Mouse (Mus musculus): ENCODE measurements around the gene Rpl27a. TPM values are rescaled to one million over a fixed set of nuclear protein-coding genes. Genes with fewer than 3 reads are reported as not detected.
A peak's percentile ranks its signal among the peaks of the same experiment; 100 is the strongest.

Rpl27a gene
- polyA plus RNA-seq, 1 experiment from 2014 or later = 134 TPM

- peak; percentile 38; the same call in 1 of the 2 replicates for ATAC-seq (ENCODE audit: low read depth)
- H3K4me3 ChIP-seq (ENCODE audit: low read length) = no peak overlapping the region
- 9% methylated on average over 8 of the region's 8 CpGs for WGBS
- H3K27ac ChIP-seq (ENCODE audit: low read length) = no peak overlapping the region
- no peaks in the 10 kb centered on the region for H3K9me3 ChIP-seq (ENCODE audit: control insufficient read depth, low read length)
- no peaks in the 10 kb centered on the region for H3K27me3 ChIP-seq (ENCODE audit: control insufficient read depth, insufficient read depth, low read depth, low read length)
- H3K4me2 ChIP-seq (ENCODE audit: low read depth, low read length) = no peak overlapping the region
- H3K4me1 ChIP-seq (replicated peaks; ENCODE audit: control insufficient read depth, insufficient read depth, low read length) = no peaks in the 10 kb centered on the region
- no peak overlapping the region for H3K9ac ChIP-seq (ENCODE audit: low read length)
- no peaks in the 10 kb centered on the region for H3K36me3 ChIP-seq (ENCODE audit: control insufficient read depth, insufficient read depth, low read length)
Observed at GRCm38 (mm10) chr7:109507119-109507518, 11.8 kb upstream of the Rpl27a start.

- 45% methylated on average over 9 of the region's 9 CpGs for WGBS
- ATAC-seq (ENCODE audit: low read depth) = no peak
- H3K36me3 ChIP-seq (ENCODE audit: control insufficient read depth, insufficient read depth, low read length) = no peaks in the 10 kb centered on the region
- no peaks in the 10 kb centered on the region for H3K4me1 ChIP-seq (replicated peaks; ENCODE audit: control insufficient read depth, insufficient read depth, low read length)
- H3K27me3 ChIP-seq (ENCODE audit: control insufficient read depth, insufficient read depth, low read depth, low read length) = no peaks in the 10 kb centered on the region
- H3K9me3 ChIP-seq (ENCODE audit: control insufficient read depth, low read length) = no peaks in the 10 kb centered on the region
- no peak overlapping the region for H3K27ac ChIP-seq (ENCODE audit: low read length)
- H3K4me2 ChIP-seq (ENCODE audit: low read depth, low read length) = no peak overlapping the region
- no peak overlapping the region for H3K4me3 ChIP-seq (ENCODE audit: low read length)
- no peak overlapping the region for H3K9ac ChIP-seq (ENCODE audit: low read length)
Observed at GRCm38 (mm10) chr7:109507572-109507971, 11.4 kb upstream of the Rpl27a start.

- no peaks in the 10 kb centered on the region for H3K27me3 ChIP-seq (ENCODE audit: control insufficient read depth, insufficient read depth, low read depth, low read length)
- H3K27ac ChIP-seq (ENCODE audit: low read length) = no peak within 1 kb of the TSS
- H3K9me3 ChIP-seq (ENCODE audit: control insufficient read depth, low read length) = no peaks in the 10 kb centered on the region
- no peak for ATAC-seq (ENCODE audit: low read depth)
- H3K4me2 ChIP-seq (ENCODE audit: low read depth, low read length) = no peak within 1 kb of the TSS
- H3K36me3 ChIP-seq (ENCODE audit: control insufficient read depth, insufficient read depth, low read length) = no peaks in the 10 kb centered on the region
- H3K9ac ChIP-seq (ENCODE audit: low read length) = no peak within 1 kb of the TSS
- no peak within 1 kb of the TSS for H3K4me3 ChIP-seq (ENCODE audit: low read length)
- WGBS = 81% methylated on average over 4 of the region's 4 CpGs
- no peaks in the 10 kb centered on the region for H3K4me1 ChIP-seq (replicated peaks; ENCODE audit: control insufficient read depth, insufficient read depth, low read length)
Observed at GRCm38 (mm10) chr7:109508034-109508433, 10.9 kb upstream of the Rpl27a start, which contains the start of gene Trim66. Gene Trim66, minus strand, starts transcription at chr7:109508134.

- ATAC-seq (ENCODE audit: low read depth) = no peak
- whole genome bisulfite sequencing = 66% methylated on average over 2 of the region's 2 CpGs
- H3K4me3 ChIP-seq (ENCODE audit: low read length) = no peak overlapping the region
Observed at GRCm38 (mm10) chr7:109510799-109511198, 8.1 kb upstream of the Rpl27a start.

GRCm38 (mm10) chr7:109511838-109512237 lies 7.1 kb upstream of the Rpl27a start:
- H3K4me2 ChIP-seq (ENCODE audit: low read depth, low read length) = no peak overlapping the region
- 83% methylated on average over 3 of the region's 3 CpGs for WGBS
- H3K4me1 ChIP-seq (replicated peaks; ENCODE audit: control insufficient read depth, insufficient read depth, low read length) = no peaks in the 10 kb centered on the region
- no peak overlapping the region for H3K9ac ChIP-seq (ENCODE audit: low read length)
- ATAC-seq (ENCODE audit: low read depth) = no peak
- H3K9me3 ChIP-seq (ENCODE audit: control insufficient read depth, low read length) = no peaks in the 10 kb centered on the region
- H3K4me3 ChIP-seq (ENCODE audit: low read length) = no peak overlapping the region
- no peaks in the 10 kb centered on the region for H3K36me3 ChIP-seq (ENCODE audit: control insufficient read depth, insufficient read depth, low read length)
- H3K27ac ChIP-seq (ENCODE audit: low read length) = no peak overlapping the region
- no peaks in the 10 kb centered on the region for H3K27me3 ChIP-seq (ENCODE audit: control insufficient read depth, insufficient read depth, low read depth, low read length)

More at GRCm38 (mm10) chr7:109510799-109511198, 8.1 kb upstream of the Rpl27a start:
- Histone ChIP-seq H3K36me3 (ENCODE audit: control insufficient read depth, insufficient read depth, low read length) (no peaks in the 10 kb centered on the region), H3K9me3 (ENCODE audit: control insufficient read depth, low read length) (no peaks in the 10 kb centered on the region), H3K27me3 (ENCODE audit: control insufficient read depth, insufficient read depth, low read depth, low read length) (no peaks in the 10 kb centered on the region), H3K9ac (ENCODE audit: low read length) (no peak overlapping the region), H3K4me2 (ENCODE audit: low read depth, low read length) (no peak overlapping the region), H3K4me1 (replicated peaks; ENCODE audit: control insufficient read depth, insufficient read depth, low read length) (no peaks in the 10 kb centered on the region), H3K27ac (ENCODE audit: low read length) (no peak overlapping the region)

DNA sequence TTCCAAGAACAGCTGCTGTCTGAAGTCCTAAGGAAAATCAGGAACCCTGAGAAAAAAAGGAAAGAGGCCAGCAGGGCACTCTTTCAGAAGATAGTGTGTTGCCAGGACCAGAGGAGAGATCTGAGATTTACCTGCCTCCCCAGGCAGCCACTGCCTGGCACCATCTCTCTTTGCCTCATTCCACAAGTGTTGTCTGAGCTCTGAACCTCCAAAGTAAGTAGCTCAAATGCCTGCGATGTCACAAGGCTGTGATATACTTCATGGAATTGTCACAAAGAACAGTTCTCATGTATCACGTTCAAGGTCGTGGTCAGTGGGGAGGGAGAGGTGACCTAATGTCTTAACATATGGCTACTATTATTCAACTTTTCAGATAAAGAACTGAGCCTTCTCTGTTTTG lies 2.4 kb upstream of the Rpl27a start:
- no peak for ATAC-seq (ENCODE audit: low read depth)
- Histone ChIP-seq H3K9ac (ENCODE audit: low read length) (no peak overlapping the region), H3K27me3 (ENCODE audit: control insufficient read depth, insufficient read depth, low read depth, low read length) (no peaks in the 10 kb centered on the region), H3K9me3 (ENCODE audit: control insufficient read depth, low read length) (no peaks in the 10 kb centered on the region), H3K27ac (ENCODE audit: low read length) (no peak overlapping the region), H3K4me1 (replicated peaks; ENCODE audit: control insufficient read depth, insufficient read depth, low read length) (peaks cover 19% of the 10 kb centered on the region), H3K4me2 (ENCODE audit: low read depth, low read length) (no peak overlapping the region), H3K4me3 (ENCODE audit: low read length) (no peak overlapping the region), H3K36me3 (ENCODE audit: control insufficient read depth, insufficient read depth, low read length) (peaks cover 4% of the 10 kb centered on the region)
- WGBS = 73% methylated on average over 3 of the region's 3 CpGs

DNA sequence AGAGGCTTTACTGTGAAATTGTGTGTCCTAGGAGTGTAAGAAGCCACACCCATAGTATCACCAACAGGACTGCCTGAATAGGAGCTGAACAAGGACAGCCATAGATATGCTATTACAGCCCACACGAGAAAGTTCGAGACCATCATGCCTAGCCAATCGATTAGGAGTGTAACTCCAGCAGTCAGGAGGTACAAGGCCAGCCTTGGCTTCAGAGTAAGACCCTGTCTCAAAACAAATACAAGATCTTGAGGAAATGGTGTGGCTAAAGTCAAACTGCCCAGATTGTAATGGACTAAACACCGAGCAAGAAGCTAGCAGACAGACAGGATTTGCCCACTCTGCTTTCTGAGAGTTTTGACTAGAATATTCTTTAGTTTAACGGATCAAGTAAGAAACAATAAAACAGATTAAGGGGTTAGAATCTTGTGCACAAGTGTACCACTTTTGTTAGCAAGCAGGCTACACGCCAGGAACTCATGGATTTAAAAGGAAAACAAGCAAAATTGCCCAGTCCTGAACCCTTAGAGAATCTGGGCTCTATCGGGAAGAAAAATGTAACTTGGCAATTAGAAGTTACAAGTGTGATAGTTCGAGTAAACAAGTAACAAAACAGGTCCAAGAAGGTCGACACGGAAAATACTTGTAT lies 788 bp upstream of the Rpl27a start:
- 13% methylated on average over 10 of the region's 10 CpGs for WGBS
- no peak for ATAC-seq (ENCODE audit: low read depth)
- H3K4me3 ChIP-seq (ENCODE audit: low read length) = peak overlapping the region; percentile 90

GRCm38 (mm10) chr7:109519936-109520335 lies 989 bp downstream of the Rpl27a start:
- Histone ChIP-seq H3K9me3 (ENCODE audit: control insufficient read depth, low read length) (no peaks in the 10 kb centered on the region), H3K9ac (ENCODE audit: low read length) (peak overlapping the region; percentile 99), H3K27me3 (ENCODE audit: control insufficient read depth, insufficient read depth, low read depth, low read length) (no peaks in the 10 kb centered on the region), H3K4me3 (ENCODE audit: low read length) (peak overlapping the region; percentile 90), H3K27ac (ENCODE audit: low read length) (peak overlapping the region; percentile 97), H3K4me2 (ENCODE audit: low read depth, low read length) (peak overlapping the region; percentile 83), H3K36me3 (ENCODE audit: control insufficient read depth, insufficient read depth, low read length) (peaks cover 35% of the 10 kb centered on the region), H3K4me1 (replicated peaks; ENCODE audit: control insufficient read depth, insufficient read depth, low read length) (peaks cover 19% of the 10 kb centered on the region)
- no peak for ATAC-seq (ENCODE audit: low read depth)
- 1% methylated on average over 10 of the region's 10 CpGs for WGBS

More for the DNA sequence above, 788 bp upstream of the Rpl27a start:
- H3K9ac ChIP-seq (ENCODE audit: low read length) = peak overlapping the region; percentile 67
- peak overlapping the region; percentile 66 for H3K4me2 ChIP-seq (ENCODE audit: low read depth, low read length)
- no peaks in the 10 kb centered on the region for H3K9me3 ChIP-seq (ENCODE audit: control insufficient read depth, low read length)
- H3K27ac ChIP-seq (ENCODE audit: low read length) = peak overlapping the region; percentile 97
- no peaks in the 10 kb centered on the region for H3K27me3 ChIP-seq (ENCODE audit: control insufficient read depth, insufficient read depth, low read depth, low read length)
- peaks cover 18% of the 10 kb centered on the region for H3K36me3 ChIP-seq (ENCODE audit: control insufficient read depth, insufficient read depth, low read length)
- H3K4me1 ChIP-seq (replicated peaks; ENCODE audit: control insufficient read depth, insufficient read depth, low read length) = peaks cover 19% of the 10 kb centered on the region

DNA sequence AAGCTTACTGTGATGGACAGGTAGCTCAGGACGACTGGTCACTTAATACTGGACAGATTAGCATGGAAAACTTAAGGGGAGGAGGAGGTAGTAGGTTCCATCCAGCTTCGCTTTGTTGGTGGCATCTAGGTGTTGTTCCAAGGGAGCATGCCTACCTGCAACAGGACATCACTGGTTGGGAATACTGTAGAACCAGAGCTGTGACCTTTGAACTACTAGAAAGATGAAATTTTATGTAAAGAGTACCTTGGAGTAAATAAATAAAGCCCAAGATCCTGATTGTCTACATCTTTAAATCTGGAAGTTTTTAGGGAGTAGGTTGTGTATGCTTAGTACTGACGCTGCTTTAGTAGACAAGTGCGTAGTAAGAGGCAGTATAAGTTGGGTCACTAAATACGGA lies 3.1 kb downstream of the Rpl27a start:
- Histone ChIP-seq H3K4me3 (ENCODE audit: low read length) (no peak overlapping the region), H3K4me1 (replicated peaks; ENCODE audit: control insufficient read depth, insufficient read depth, low read length) (peaks cover 19% of the 10 kb centered on the region), H3K4me2 (ENCODE audit: low read depth, low read length) (no peak overlapping the region), H3K27me3 (ENCODE audit: control insufficient read depth, insufficient read depth, low read depth, low read length) (no peaks in the 10 kb centered on the region), H3K9ac (ENCODE audit: low read length) (0 out of 2 replicates have a peak overlapping the region, but pooled peaks have one; percentile 9), H3K9me3 (ENCODE audit: control insufficient read depth, low read length) (no peaks in the 10 kb centered on the region), H3K27ac (ENCODE audit: low read length) (no peak overlapping the region), H3K36me3 (ENCODE audit: control insufficient read depth, insufficient read depth, low read length) (peaks cover 40% of the 10 kb centered on the region)
- no peak for ATAC-seq (ENCODE audit: low read depth)
- WGBS = 67% methylated on average over 5 of the region's 5 CpGs

Measured in lung, embryonic 16.5 days (tissue).